Comparison of ENCODE assay signal across 17 mouse cellular contexts in the genomic region with DNA sequence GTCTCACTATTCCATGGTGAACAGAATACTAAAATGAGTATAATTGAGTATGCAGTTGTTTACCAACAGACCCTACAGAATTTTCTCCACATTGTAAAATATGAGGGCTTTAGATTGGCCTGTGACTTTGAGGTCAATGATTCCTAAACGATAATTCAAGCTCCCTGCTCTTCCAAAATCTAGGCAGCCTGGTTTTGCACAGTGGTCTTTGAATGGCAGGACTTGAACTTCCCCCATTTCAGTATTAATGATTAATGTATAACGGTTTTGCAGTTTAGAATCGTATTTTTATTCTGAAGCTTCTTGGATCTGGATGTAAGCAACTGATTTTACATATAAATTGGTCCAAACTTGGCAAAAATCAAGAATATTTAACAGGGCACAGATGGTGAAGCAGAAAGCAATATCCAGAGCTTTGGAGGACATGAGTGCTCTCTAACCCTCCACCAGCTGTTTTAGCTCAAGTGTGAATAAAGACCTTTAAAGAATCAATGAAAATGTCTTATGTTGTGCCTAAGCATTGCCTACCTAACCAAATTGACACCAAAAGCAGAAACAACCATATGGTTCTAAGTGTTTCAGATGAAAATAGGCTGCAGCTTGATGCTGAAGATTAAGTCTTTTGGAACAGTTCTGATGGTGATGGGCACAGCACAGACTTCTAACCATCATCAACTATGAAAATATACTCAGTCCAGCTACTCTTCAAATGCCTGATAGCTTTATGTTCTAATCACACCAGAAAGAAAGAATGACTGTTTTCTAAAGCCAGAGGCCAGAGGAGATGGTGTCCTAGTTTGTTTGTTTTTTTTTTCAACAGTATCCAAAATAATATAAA.
DNase-seq lines count a peak whose midpoint lies in the region; TF ChIP-seq lines count a peak whose summit lies in the region.
"Had no signal": no experiment of that assay in that cellular context is flagged by ENCODE, and none has a peak within 500 bp of the region (broad histone marks: within the 10 kb centered on the region; RNA-seq: fewer than 3 reads in every experiment).

No protein-coding gene starts in this region.

- TF ChIP-seq POLR2A in brain, embryonic 14.5 days (IDR thresholded peaks at IDR 0.05; ENCODE audit: borderline replicate concordance, extremely low read depth, insufficient read depth, insufficient read length, poor library complexity, severe bottlenecking), result no peak

- peak; percentile 5 to 16 for DNase-seq in frontal cortex, adult 2 months (ENCODE audit: extremely low spot score in 1 of 2, low spot score in 1 of 2)
- no peak for DNase-seq in frontal cortex, postnatal 10 days (ENCODE audit: low spot score in 2 of 2)
- DNase-seq in left cerebral cortex, adult 9 months (ENCODE audit: low spot score in 2 of 2), result peak; percentile 2 to 3
- no peak for DNase-seq in left cerebral cortex, adult 11 months (ENCODE audit: low spot score)
- peak; percentile 52 for DNase-seq in brain, adult 2 months (ENCODE audit: low read depth, low spot score)
- peak; percentile 86 for DNase-seq in brain, embryonic 14.5 days (ENCODE audit: low read depth)
- DNase-seq in thymus, postnatal 0 days (ENCODE audit: low spot score), result no peak
- DNase-seq: adrenal gland, adult 2 months; cerebellum, adult 8-10 months; cerebellum, postnatal 36 days; embryo, embryonic 11 days; heart, postnatal 36 days; kidney, adult 9 months; kidney, postnatal 14 days; lung, adult 18-20 months; lung, postnatal 10 days; right cerebral cortex, postnatal 14 days had no signal

- TF ChIP-seq CTCF in brain, embryonic 14.5 days (IDR thresholded peaks at IDR 0.05; ENCODE audit: borderline replicate concordance, extremely low read depth, insufficient read depth, insufficient read length), result no peak

Comparison
In these comparisons a context has a peak if more than half of its experiments do, and no peak if none do; other contexts are left out.
1. DNase-seq: peak in frontal cortex, adult 2 months (2 of 2), left cerebral cortex, adult 9 months (2 of 2), brain, adult 2 months (single experiment) and brain, embryonic 14.5 days (single experiment); none in frontal cortex, postnatal 10 days (0 of 2), left cerebral cortex, adult 11 months (single experiment) and thymus, postnatal 0 days (single experiment).